Mouse (Mus musculus) lung, postnatal 0 days (tissue): Measurements from ENCODE around the gene Igf2r.
A peak's percentile ranks its signal among the peaks of the same experiment; 100 is the strongest.

ENCODE experiments used
- CTCF ChIP-seq: IDR thresholded peaks from 2 replicates; pipeline ENCODE4 v1.5.1; 2016; ENCODE audit warnings: antibody characterized with exemption, mild to moderate bottlenecking
- EP300 ChIP-seq: IDR thresholded peaks from 2 replicates; pipeline ENCODE4 v1.6.1; 2016; ENCODE audit warnings: antibody characterized with exemption, mild to moderate bottlenecking, control low read depth

DNA sequence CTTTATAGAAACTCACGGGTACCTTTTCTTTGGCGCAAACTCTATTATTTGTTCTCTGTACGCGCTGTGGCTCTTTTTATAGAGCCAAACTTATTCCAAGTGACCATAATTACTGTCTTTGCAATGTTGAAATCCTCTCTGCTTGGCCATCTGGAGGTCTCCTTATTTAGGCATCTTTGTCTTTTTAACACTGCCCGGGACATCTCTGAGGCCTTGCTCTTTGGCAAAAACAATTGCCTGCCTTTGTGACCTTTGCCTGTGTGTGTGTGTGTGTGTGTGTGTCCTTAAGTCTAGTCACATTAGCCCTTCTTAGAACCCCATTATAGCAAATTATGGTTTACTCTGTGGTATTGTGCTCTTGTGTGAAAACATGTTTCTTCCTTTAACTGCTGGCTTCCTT lies 124.0 kb downstream of the Igf2r start:
- TF ChIP-seq EP300 (peak; percentile 39; the same call in 1 of the 2 replicates), CTCF (no peak)
